Mouse (Mus musculus): ENCODE measurements around the gene Tmem88b.
A peak's percentile ranks its signal among the peaks of the same experiment; 100 is the strongest.
"Not testable (repeated sequence)": the region's sequence is repeated elsewhere in the genome, so short reads cannot be mapped to it uniquely, and the experiment has no call there.

The Tmem88b gene

DNA sequence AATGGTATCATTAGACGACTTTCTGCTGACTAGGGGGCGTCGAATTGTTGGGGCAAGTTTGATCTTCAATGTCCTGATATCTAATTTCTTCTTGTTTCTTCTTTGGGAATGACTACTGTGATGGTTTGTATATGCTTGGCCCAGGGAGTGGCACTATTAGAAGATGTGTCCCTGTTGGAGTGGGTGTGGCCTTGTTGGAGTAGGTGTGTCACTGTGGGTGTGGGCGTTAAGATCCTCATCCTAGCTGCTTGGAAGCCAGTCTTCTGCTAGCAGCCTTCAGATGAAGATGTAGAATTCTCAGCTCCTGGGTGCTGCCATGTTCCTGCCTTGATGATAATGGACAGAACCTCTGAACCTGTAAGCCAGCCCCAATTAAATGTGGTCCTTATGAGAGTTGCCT lies 3.2 kb upstream of the Tmem88b start:
- DNase-seq (ENCODE audit: low read depth, low spot score) = not testable (repeated sequence)

DNA sequence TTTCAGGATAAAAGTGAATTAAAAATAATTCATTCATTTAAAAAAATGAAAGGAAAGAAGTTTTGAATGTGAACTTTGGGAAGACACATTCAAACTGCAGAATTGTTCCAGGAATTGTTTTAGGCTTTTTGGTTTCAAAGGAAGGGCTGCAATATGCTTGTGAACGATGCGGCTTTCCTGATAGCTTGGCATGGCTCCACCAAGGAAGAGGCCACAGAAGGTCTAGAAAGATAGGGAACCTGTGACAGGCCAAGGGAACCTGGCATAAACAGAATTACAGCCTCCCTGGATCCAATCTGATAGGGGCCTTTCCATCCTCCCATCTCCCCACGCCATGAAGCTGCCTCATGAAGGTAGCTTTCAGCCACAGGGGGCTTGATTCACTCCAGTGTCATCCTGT lies 2.6 kb upstream of the Tmem88b start:
- no peak for DNase-seq (ENCODE audit: low read depth, low spot score)

DNA sequence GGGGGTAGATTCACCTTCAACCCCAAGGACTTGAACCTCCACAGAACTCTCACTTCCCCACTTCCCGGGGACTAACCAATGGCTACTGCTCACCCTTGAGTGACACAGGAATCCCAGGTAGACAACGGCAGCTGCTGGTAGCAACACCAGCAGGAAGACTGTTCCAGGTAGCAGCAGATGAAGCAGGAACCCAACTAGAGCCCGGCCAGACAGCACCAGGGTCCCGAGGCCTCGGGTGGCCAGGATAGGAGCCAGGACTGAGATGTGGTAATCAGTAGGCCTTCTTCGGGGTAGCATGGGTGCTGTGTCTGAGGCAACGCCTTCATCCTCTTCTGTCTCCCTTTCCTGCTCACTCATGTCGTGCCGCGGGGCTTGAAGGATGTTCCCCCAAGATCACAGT lies 428 bp downstream of the Tmem88b start:
- no peak for DNase-seq (ENCODE audit: low read depth, low spot score)

GRCm38 (mm10) chr4:155784081-155784701 lies 1.5 kb downstream of the Tmem88b start:
- peak; percentile 78 for DNase-seq (ENCODE audit: low read depth, low spot score)

DNA sequence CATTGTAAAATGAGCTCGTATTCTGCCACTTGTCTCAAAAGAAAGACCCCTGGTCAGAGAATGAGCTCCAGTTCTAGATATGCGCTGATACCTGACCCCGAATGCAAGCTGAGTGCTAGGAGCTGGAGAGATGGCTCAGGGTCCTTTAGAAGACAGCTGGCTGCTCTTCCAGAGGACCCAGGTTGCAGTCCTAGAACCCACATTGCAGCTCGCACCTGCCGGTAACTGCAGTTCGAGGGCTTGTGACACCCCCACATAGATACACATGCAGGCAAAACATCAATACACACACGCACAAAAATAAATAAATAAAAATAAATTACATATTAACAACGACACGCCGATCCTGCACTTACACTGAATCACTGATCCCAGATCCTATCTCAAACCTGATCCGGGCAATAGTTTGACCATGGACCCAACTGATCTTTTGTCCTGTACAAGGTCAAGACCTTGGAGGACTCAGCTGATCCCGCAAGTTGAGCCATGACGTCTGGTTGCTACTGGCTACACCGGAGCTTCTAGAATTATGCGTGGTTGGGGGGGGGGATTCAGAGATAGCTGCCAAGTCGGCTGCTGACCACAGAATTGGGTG lies 2.1 kb downstream of the Tmem88b start:
- DNase-seq (ENCODE audit: low read depth, low spot score) = no peak

- DNase-seq (ENCODE audit: low read depth, low spot score) = peak; percentile 95
These were observed 4.8 kb downstream of the Tmem88b start for GRCm38 (mm10) chr4:155780895-155781294.

DNA sequence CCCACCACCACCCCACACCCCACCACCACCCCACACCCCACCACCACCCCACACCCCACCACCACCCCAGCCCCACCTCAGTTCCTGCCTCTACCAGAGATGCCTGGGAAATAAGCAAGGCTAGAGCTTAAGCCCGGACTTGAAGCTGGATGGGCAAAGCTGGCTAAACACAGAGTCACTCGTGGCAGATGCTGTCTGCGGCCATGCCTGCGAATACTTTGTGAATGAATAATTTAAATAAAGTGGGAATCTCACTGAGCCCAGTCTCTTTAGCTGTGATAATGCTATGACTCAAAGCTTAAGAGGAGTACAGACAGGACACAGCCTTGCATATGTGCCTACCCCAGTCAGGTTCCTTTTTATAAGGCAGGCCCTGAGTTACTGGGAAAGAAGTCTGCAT lies 6.2 kb downstream of the Tmem88b start:
- no peak for DNase-seq (ENCODE audit: low read depth, low spot score)

GRCm38 (mm10) chr4:155777816-155778215 lies 7.9 kb downstream of the Tmem88b start:
- DNase-seq (ENCODE audit: low read depth, low spot score) = no peak

DNA sequence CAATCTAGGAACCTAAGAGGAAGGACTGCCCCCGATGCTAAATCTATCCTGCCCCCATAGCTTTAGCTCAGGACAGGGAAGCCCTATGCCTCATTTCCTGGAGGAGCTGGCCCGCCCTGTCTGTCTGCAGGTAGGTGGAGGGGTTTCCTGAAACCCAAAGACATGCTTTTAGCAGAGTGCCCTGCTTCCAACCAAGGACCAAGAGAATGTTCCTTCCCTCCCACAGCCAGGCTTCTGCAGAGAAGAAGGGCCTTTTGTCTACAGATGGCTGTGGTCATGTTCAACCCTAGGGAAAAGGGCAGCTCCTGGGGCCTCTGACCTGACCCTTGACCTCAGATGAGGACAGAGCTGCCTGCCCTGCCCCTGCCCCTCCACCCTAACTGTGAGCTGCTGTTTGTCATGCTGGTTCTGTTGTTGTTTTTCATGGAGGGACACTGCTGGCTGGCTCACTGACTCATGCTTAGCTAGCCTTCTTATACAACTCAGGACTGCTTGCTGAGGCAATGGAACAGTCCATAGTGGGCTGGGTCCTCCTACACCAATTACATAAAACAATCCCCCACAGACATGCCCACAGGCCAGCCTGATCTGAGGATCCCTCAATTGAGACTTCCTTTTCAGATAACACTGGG lies 8.9 kb downstream of the Tmem88b start:
- no peak for DNase-seq (ENCODE audit: low read depth, low spot score)

DNA sequence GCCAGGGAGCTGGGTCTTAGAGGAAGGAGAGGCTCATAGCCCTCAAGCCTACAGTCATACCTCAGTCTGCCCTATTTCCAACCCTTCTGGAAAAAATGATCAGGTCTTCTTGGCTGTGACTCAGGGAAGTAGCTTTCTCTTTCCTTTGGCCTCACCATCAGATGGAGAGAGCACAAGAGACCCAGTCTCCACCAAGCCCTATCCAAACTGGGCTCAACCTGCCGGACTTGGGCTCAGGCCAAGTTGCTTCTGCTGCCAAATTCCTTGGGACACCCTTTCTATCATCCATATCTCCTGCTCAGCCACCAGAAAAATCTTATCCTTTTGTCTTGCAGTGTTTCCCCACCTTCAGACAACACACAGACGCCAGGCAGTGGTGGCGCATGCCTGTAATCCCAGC lies 9.8 kb downstream of the Tmem88b start:
- DNase-seq (ENCODE audit: low read depth, low spot score) = peak; percentile 48

DNA sequence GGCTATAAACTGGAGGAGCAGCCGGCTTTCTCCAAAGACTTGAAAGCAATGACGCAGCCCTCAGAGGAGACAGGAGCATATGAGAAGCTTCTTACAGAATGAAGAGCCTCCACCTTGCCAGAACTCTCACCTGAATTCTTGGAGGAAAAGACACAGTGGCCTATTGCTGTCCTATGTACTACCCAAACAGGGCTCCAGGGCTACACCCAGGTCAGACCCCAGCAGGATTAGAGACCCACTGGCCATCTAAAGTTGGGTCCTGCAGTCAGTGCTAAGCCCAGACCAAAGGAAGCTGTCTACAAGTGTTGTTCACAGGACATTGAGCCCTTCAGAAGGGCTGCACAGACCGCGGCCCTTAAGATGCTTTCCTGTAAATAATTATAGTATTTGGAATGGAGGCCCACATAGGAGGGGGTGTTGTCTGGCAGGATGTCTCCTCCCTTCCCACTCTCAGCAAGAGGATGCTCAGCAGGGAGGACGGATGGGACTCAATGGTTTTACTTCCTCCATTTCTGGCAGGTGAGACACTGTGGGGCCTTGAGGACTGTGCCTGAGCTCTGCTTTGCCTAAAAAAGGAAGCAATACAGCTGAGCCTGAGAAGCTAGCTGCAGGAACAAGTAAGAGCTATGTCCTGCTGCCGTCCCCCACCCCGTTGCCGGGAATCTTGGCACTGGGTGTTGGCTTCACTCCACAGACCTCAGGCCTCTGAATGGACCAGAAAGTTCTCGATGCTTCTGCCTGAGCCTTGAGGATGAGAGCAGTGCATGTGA lies 10.5 kb downstream of the Tmem88b start:
- peak; percentile 67 for DNase-seq (ENCODE audit: low read depth, low spot score)

GRCm38 (mm10) chr4:155774280-155774754 lies 11.4 kb downstream of the Tmem88b start, which contains the start of gene Vwa1:
TSS of gene Vwa1 (minus strand) at chr4:155774698.
- peak; percentile 83 for DNase-seq (ENCODE audit: low read depth, low spot score)

GRCm38 (mm10) chr4:155773335-155774078 lies 12.2 kb downstream of the Tmem88b start:
- DNase-seq (ENCODE audit: low read depth, low spot score) = no peak

DNA sequence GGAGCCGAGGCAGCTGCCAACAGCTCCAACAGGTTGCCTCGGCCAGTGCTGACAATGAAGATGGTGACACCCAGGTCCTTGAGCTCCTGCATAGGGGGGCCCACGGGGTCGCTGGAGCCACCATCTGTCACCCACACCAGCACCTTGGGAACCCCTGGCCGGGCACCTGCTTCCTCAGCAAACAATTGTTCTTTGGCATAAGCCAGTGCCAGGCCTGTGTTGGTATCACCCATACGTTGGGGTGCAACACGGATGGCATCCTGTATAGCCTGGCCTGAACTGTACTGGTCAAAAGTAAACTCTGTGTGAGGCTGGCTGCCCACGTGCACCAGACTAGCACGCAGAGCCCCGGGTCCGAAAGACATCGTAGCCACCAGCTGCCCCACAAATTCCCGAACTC lies 12.9 kb downstream of the Tmem88b start:
- no peak for DNase-seq (ENCODE audit: low read depth, low spot score)

- no peak for DNase-seq (ENCODE audit: low read depth, low spot score)
These were observed 14.0 kb downstream of the Tmem88b start for GRCm38 (mm10) chr4:155771706-155772105.

DNA sequence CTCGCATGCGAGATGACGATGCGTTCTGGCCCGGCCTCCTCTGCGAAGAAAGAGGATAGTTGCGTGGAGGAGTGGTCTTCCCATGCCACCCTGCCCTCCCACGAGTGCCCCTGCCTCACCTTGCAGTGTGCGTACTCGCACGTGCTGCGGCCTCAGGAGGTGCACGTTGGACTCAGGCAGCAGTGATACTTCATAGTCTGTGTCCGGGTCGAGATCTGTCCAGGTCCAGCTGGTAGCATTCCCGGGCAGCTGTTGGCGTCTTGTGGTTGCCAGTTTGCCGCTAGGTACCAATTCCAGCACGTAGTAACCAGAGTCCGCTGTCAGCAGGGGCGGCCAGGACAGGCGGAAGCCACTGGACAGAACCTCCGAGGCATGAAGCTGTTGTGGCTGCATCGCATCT lies 15.0 kb downstream of the Tmem88b start:
- peak; percentile 91 for DNase-seq (ENCODE audit: low read depth, low spot score)

- DNase-seq (ENCODE audit: low read depth, low spot score) = peak; percentile 90
These were observed 15.7 kb downstream of the Tmem88b start for GRCm38 (mm10) chr4:155769880-155770512.

GRCm38 (mm10) chr4:155769496-155769879 lies 16.2 kb downstream of the Tmem88b start:
- no peak for DNase-seq (ENCODE audit: low read depth, low spot score)

DNA sequence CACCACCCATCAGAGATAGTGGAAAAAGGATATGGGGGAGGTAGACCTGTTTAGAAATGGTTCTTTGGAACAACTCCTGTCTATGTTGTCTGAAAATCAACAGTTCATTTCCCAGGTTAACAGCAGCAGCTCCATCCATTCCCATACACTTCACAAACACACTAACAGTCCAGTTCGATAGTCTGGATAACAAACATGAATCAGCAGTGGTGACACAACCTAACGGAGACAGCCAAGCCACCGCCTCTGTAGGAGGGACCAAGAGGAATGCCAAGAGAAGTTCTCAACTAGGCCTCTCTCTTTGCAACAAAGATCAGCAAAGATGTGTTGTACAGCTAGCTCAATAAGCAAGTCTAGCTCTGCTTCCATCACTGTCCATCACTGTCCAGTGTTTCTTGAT lies 23.3 kb downstream of the Tmem88b start:
- DNase-seq (ENCODE audit: low read depth, low spot score) = no peak

DNA sequence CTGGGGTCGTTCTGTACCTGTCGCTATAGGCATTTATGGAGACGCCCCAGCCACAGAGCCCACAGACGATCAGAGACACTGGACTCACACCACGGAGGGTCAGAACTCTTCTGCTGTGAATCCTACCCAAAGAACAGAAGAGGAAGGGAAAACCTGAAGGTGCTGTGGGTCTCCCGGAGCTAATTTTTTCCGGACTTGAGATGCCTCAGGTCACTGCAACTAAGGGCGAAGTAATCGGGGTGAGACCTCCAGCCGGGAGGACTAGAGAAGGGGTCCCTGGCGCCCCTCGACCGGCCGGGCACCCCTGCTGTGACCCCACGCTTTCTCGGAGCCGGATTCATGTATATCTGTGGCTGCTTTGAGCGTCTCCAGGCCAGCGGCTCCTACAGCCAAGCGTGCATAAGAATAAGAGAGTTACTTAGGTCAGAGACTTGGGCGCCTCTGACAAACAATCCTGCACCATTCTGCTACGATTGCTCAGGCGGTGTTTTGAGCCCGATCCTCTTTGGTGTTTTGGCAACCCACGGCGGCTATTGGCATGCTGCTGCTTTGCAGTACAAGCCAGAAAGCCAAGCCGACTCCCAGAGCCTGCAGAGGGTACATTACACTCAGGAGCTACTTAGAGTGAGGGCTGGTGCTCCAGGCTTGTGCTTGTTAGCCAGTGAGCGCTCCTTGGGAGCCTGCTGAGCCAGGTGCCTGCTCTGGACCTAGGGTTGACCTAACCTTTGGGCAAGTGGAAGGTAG lies 24.1 kb downstream of the Tmem88b start:
- no peak for DNase-seq (ENCODE audit: low read depth, low spot score)
